Comparison of ENCODE assay signal across 15 mouse cellular contexts in genomic region chr7:142564955-142565643, GRCm38 (mm10). TPM values are rescaled to one million over a fixed set of nuclear protein-coding genes. Genes with fewer than 3 reads are reported as not detected.
DNase-seq lines count a peak whose midpoint lies in the region; ATAC-seq lines count a peak whose summit lies in the region.
"Had no signal": no experiment of that assay in that cellular context is flagged by ENCODE, and none has a peak within 500 bp of the region (broad histone marks: within the 10 kb centered on the region; RNA-seq: fewer than 3 reads in every experiment).

No protein-coding gene starts in this region.

- 25% methylated on average over 11 of the region's 11 CpGs for WGBS in kidney, embryonic 15.5 days

- H3K4me1 ChIP-seq in kidney, embryonic 15.5 days = peaks cover 94% of the 10 kb centered on the region

- no peak overlapping the region for H3K4me3 ChIP-seq in kidney, embryonic 15.5 days (replicated peaks)
- H3K4me3 ChIP-seq: embryonic facial prominence, embryonic 13.5 days; forebrain, embryonic 15.5 days; left cerebral cortex, adult 2 months; neural tube, embryonic 13.5 days had no signal

- ATAC-seq in kidney, embryonic 15.5 days (replicated peaks; ENCODE audit: low FRiP score) = peak; percentile 52
- ATAC-seq: forebrain, embryonic 15.5 days; hindbrain, postnatal 0 days had no signal

- H3K4me2 ChIP-seq in kidney, embryonic 15.5 days = no peak overlapping the region
- H3K4me2 ChIP-seq: embryonic facial prominence, embryonic 13.5 days; forebrain, embryonic 15.5 days; neural tube, embryonic 13.5 days had no signal

- H3K27ac ChIP-seq in kidney, embryonic 15.5 days = peak overlapping the region; percentile 75
- H3K27ac ChIP-seq: forebrain, embryonic 15.5 days; hindbrain, postnatal 0 days; left cerebral cortex, adult 2 months; neural tube, embryonic 13.5 days had no signal

- no peaks in the 10 kb centered on the region for H3K27me3 ChIP-seq in kidney, embryonic 15.5 days
- H3K27me3 ChIP-seq: embryonic facial prominence, embryonic 13.5 days; forebrain, embryonic 15.5 days; neural tube, embryonic 13.5 days had no signal

- H3K9me3 ChIP-seq in kidney, embryonic 15.5 days (replicated peaks) = no peaks in the 10 kb centered on the region
- H3K9me3 ChIP-seq: embryonic facial prominence, embryonic 13.5 days; forebrain, embryonic 15.5 days; G1E; neural tube, embryonic 13.5 days had no signal

- no peaks in the 10 kb centered on the region for H3K36me3 ChIP-seq in kidney, embryonic 15.5 days
- H3K36me3 ChIP-seq: embryonic facial prominence, embryonic 13.5 days; forebrain, embryonic 15.5 days; G1E; neural tube, embryonic 13.5 days had no signal

- H3K9ac ChIP-seq in kidney, embryonic 15.5 days = no peak overlapping the region
- H3K9ac ChIP-seq: embryonic facial prominence, embryonic 13.5 days; forebrain, embryonic 15.5 days; neural tube, embryonic 13.5 days had no signal

- peak; percentile 63 for DNase-seq in cerebellum, adult 11-12 months
- no peak for DNase-seq in cerebellum, postnatal 4 days (ENCODE audit: low spot score in 2 of 2)
- no peak for DNase-seq in kidney, adult 18-20 months
- peak; percentile 43 for DNase-seq in kidney, postnatal 14 days
- peak; percentile 44 for DNase-seq in lung, postnatal 10 days
- no peak for DNase-seq in T-cell, adult 2 months (ENCODE audit: low spot score)
- DNase-seq in left cerebral cortex, adult 18-20 months (ENCODE audit: low spot score in 2 of 2) = no peak
- DNase-seq: thymus, adult 2 months had no signal

RNA-seq across cellular contexts. Expression of gene Mrpl23, which starts 32.6 kb away (rescaled TPM):
- 25.8 and 26.8 TPM in 2 replicates for polyA plus RNA-seq in kidney, embryonic 15.5 days (2015; fragmentation: Nextera tagmentation; extraction: Ambion mirVana)
- total RNA-seq in left cerebral cortex, adult 18-20 months (2021) = 1 to 10 TPM; 3.1 to 5.9 TPM

Comparison
In these comparisons a context has a peak if more than half of its experiments do, and no peak if none do; other contexts are left out.
1. DNase-seq: peak in cerebellum, adult 11-12 months (single experiment), kidney, postnatal 14 days (single experiment) and lung, postnatal 10 days (single experiment); none in cerebellum, postnatal 4 days (0 of 2), kidney, adult 18-20 months (single experiment), T-cell, adult 2 months (single experiment) and left cerebral cortex, adult 18-20 months (0 of 2).